In the genomic region with DNA sequence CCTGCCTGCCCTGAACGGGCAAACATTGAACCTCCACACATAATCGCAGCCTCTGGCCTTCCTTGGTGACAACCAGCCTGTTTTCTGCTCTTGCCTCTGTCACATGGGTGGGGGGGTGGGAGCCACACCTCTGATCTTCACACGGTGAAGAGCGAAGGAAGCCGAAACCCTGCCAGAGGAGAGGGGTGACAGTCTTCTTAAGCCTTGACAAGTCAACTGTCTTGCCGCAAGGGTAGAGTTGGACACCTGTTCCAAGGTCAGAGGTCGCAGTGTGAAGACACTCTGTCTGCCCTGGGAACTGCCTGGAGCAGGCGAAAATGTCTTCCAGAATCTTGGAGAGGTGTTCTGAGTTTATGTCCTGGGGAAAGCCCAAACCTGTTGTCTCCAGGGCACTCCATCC, we compare ENCODE assay signal across 21 mouse cellular contexts.
A peak's percentile ranks its signal among the peaks of the same experiment; 100 is the strongest.
DNase-seq lines count a peak whose midpoint lies in the region; ATAC-seq and TF ChIP-seq lines count a peak whose summit lies in the region.
"Had no signal": no experiment of that assay in that cellular context is flagged by ENCODE, and none has a peak within 500 bp of the region (broad histone marks: within the 10 kb centered on the region; RNA-seq: fewer than 3 reads in every experiment).

No protein-coding gene starts in this region.

- H3K4me2 ChIP-seq in heart, embryonic 16.5 days (ENCODE audit: low read depth, low read length), result no peak overlapping the region
- no peak overlapping the region for H3K4me2 ChIP-seq in lung, postnatal 0 days (replicated peaks; ENCODE audit: low read depth, low read length)
- H3K4me2 ChIP-seq: embryonic facial prominence, embryonic 12.5 days; hindbrain, embryonic 15.5 days; liver, embryonic 13.5 days; lung, embryonic 14.5 days had no signal

- H3K27ac ChIP-seq in heart, embryonic 16.5 days (ENCODE audit: low read length), result peak overlapping the region; percentile 46; the same call in 1 of the 2 replicates
- H3K27ac ChIP-seq in lung, postnatal 0 days (ENCODE audit: low read length), result no peak overlapping the region
- H3K27ac ChIP-seq: embryonic facial prominence, embryonic 12.5 days; heart, adult 2 months; hindbrain, embryonic 15.5 days; liver, embryonic 13.5 days; macrophage had no signal

- TF ChIP-seq CTCF in lung, postnatal 0 days (IDR thresholded peaks at IDR 0.05), result no peak

- no peak overlapping the region for H3K4me3 ChIP-seq in heart, embryonic 16.5 days (ENCODE audit: low read length)
- H3K4me3 ChIP-seq in lung, postnatal 0 days (ENCODE audit: low read depth, low read length), result no peak overlapping the region
- H3K4me3 ChIP-seq: embryonic facial prominence, embryonic 12.5 days; heart, adult 2 months; hindbrain, embryonic 15.5 days; liver, embryonic 13.5 days had no signal

- 76% methylated on average over 8 of the region's 8 CpGs for WGBS in heart, embryonic 16.5 days
- WGBS in lung, postnatal 0 days, result 61% methylated on average over 8 of the region's 8 CpGs

- no peaks in the 10 kb centered on the region for H3K9me3 ChIP-seq in heart, embryonic 16.5 days (replicated peaks; ENCODE audit: control insufficient read depth, low read length)
- no peaks in the 10 kb centered on the region for H3K9me3 ChIP-seq in lung, postnatal 0 days (ENCODE audit: low read length)
- H3K9me3 ChIP-seq: embryonic facial prominence, embryonic 12.5 days; hindbrain, embryonic 15.5 days; liver, embryonic 13.5 days had no signal

- no peaks in the 10 kb centered on the region for H3K36me3 ChIP-seq in heart, embryonic 16.5 days (ENCODE audit: control insufficient read depth, insufficient read depth)
- H3K36me3 ChIP-seq in lung, postnatal 0 days (ENCODE audit: insufficient read depth, low read length), result no peaks in the 10 kb centered on the region
- H3K36me3 ChIP-seq: embryonic facial prominence, embryonic 12.5 days; hindbrain, embryonic 15.5 days; liver, embryonic 13.5 days had no signal

- ATAC-seq in heart, embryonic 16.5 days (replicated peaks; ENCODE audit: extremely low read depth, insufficient read depth, low FRiP score), result no peak
- peak; percentile 51 for ATAC-seq in CD4-positive, CD25-positive, alpha-beta regulatory T cell, adult 4 months
- no peak for ATAC-seq in lung, postnatal 0 days
- ATAC-seq: forebrain, postnatal 0 days; intestine, embryonic 16.5 days had no signal

- no peaks in the 10 kb centered on the region for H3K4me1 ChIP-seq in heart, embryonic 16.5 days (ENCODE audit: control insufficient read depth, insufficient read depth, low read length)
- H3K4me1 ChIP-seq in lung, postnatal 0 days (ENCODE audit: insufficient read depth, low read depth, low read length), result no peaks in the 10 kb centered on the region
- H3K4me1 ChIP-seq: hindbrain, embryonic 15.5 days; liver, embryonic 13.5 days had no signal

- H3K9ac ChIP-seq in heart, embryonic 16.5 days (ENCODE audit: low read length), result no peak overlapping the region
- no peak overlapping the region for H3K9ac ChIP-seq in lung, postnatal 0 days (replicated peaks; ENCODE audit: low read depth)
- H3K9ac ChIP-seq: embryonic facial prominence, embryonic 12.5 days; forebrain, postnatal 0 days; hindbrain, embryonic 15.5 days; liver, embryonic 13.5 days; lung, embryonic 14.5 days had no signal

- intact Hi-C loops in left cerebral cortex, postnatal 4 days (cut with DNase I), result no loop called here

- no peaks in the 10 kb centered on the region for H3K27me3 ChIP-seq in heart, embryonic 16.5 days (ENCODE audit: control insufficient read depth, insufficient read depth, low read length)
- no peaks in the 10 kb centered on the region for H3K27me3 ChIP-seq in lung, postnatal 0 days (replicated peaks; ENCODE audit: insufficient read depth, low read length)
- H3K27me3 ChIP-seq: embryonic facial prominence, embryonic 12.5 days; hindbrain, embryonic 15.5 days; liver, embryonic 13.5 days had no signal

- no peak for TF ChIP-seq EP300 in lung, postnatal 0 days (IDR thresholded peaks at IDR 0.05)

- DNase-seq in heart, adult 8-10 months (ENCODE audit: low spot score), result no peak
- peak; percentile 51 to 75 for DNase-seq in thymus, adult 18-20 months
- DNase-seq in thymus, postnatal 36 days, result peak; percentile 70 to 78
- DNase-seq in left cerebral cortex, postnatal 4 days, result no peak
- no peak for DNase-seq in lung, postnatal 0 days (ENCODE audit: low spot score)
- DNase-seq: adrenal gland, adult 2 months; cerebellum, adult 11-12 months; cerebellum, postnatal 25 days; forebrain, postnatal 0 days; gastrocnemius, postnatal 36 days; heart, adult 2 months; heart, postnatal 36 days; kidney, postnatal 4 days; liver, embryonic 13.5 days; lung, embryonic 14.5 days had no signal

Comparison
In these comparisons a context has a peak if more than half of its experiments do, and no peak if none do; other contexts are left out.
1. DNase-seq: peak in thymus, adult 18-20 months (2 of 2) and thymus, postnatal 36 days (2 of 2); none in heart, adult 8-10 months (single experiment), left cerebral cortex, postnatal 4 days (single experiment) and lung, postnatal 0 days (single experiment).